Mouse (Mus musculus): ENCODE data around the gene Dnah1.

Dnah1 gene

GRCm38 (mm10) chr14:31316613-31317012 is 7.1 kb downstream of the Dnah1 start:
- DNase-seq, result no peak

GRCm38 (mm10) chr14:31313192-31313591 is 10.5 kb downstream of the Dnah1 start:
- no peak for DNase-seq

DNA sequence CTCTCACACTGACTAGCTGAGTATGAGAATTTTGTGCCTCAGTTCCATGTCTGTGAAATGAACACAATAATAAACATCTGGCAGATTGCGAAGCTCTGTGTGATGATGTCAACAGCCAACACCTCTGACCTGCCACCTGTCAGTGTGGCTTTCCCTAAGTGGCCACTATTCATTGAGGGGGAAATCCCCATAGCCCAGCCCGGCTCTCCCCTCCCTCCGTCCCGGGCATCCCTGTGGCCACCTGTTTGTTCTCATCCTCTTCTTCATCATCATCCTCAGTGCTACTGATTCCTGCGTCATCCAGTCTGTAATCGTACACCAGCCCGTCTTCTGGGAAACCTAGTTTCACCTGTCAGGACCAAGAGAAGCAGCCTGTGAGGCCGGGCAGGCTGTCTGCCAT is 38.0 kb downstream of the Dnah1 start:
- DNase-seq, result no peak

GRCm38 (mm10) chr14:31272164-31272563 is 51.5 kb downstream of the Dnah1 start:
- DNase-seq, result peak; percentile 75

DNA sequence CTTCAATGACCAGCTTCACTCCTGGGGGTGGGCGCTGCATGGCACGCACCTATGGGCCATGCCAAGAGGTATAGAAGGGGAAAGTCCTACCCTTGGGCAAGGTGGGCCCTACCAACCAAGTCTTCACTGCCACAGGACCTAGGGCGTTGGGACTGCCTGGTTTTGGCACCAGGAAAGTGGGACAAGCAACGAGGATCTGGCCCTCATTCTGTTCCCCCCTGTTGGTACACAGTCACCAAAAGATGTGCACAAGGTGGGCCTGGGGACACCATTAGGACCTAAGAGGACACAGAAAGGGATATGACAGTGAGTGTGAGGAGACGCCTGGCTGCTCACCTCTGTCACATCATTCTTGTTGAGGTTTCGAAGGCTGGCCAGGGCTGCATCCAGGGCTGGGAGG is 52.6 kb downstream of the Dnah1 start:
- no peak for DNase-seq

GRCm38 (mm10) chr14:31269456-31270100 is 54.1 kb downstream of the Dnah1 start:
- no peak for DNase-seq

- no peak for DNase-seq
Measured at GRCm38 (mm10) chr14:31268301-31269001, 55.2 kb downstream of the Dnah1 start.

GRCm38 (mm10) chr14:31267649-31268048 is 56.0 kb downstream of the Dnah1 start:
- DNase-seq, result no peak

DNA sequence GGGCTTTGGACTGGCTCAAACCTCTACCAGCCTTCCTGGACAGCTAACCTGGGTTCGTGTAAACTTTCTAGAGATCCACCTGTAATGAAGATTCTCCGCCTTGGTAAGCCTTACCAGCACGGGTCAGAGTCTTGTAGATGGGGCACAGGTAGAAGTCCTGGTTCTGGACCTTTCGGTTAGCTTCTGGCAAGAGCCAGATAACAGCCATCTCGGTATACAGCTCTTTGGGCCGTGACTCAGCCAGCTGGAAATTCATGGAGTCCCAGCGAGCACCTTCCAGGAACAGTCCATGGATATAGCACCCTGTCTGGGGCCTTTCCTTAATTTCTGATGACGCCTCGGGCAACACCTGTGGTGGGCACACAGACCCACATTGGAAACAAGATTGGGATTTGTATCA is 62.8 kb downstream of the Dnah1 start:
- DNase-seq, result no peak

GRCm38 (mm10) chr14:31260374-31260773 is 63.3 kb downstream of the Dnah1 start:
- no peak for DNase-seq

DNA sequence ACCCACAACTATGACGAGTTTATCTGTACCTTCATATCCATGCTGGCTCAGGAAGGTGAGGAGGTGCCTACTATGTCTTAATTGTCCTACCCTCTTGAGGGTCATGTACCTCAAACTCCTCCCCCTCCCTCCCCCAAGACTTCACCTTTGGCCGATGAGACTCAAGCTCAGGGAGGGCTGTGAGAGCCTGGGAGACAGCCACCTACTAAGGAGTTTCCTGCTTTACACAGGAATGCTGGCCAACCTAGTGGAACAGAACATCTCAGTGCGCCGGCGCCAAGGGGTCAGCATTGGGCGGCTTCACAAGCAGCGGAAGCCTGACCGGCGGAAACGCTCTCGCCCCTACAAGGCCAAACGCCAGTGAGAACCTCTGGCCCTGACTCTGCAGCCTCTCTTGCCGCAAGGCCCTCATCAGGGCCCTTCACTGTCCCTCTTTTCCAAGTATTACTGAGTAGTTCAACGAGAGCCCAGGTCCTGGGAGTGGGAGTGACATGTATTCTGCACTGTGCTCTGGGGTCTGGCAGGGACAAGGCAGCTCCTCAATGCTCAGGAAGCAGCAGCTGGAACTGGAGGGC is 65.1 kb downstream of the Dnah1 start:
- no peak for DNase-seq

GRCm38 (mm10) chr14:31252091-31252490 is 71.6 kb downstream of the Dnah1 start:
- DNase-seq, result no peak

- DNase-seq, result no peak
Measured at GRCm38 (mm10) chr14:31251626-31252025, 72.1 kb downstream of the Dnah1 start.

DNA sequence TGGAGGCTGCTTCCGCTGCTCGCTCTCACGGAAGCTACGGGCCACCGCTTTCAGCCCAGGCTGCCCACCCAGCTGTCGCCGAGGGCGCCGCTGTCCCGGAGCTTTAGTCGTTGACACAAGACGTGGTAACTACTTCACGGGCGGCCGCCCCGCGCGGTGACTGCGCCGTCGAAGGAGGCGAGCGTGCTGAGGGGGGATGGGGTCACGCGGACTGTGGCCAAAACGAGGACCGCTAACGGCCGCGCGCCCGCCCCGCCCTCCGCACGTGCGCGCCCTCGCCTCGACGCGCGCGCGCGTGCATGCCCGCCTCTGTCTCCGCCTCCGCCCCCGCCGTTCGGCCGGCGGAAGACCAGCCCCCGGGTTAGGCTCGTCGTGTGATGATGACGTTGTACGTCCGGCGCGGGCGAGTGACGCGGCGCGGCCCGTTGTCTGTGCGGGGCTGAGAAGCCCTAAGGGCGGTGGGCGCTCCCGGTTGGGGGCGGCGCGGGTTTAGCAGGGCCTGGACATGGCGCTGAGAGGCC is 72.6 kb downstream of the Dnah1 start, which contains the start of the genes Phf7 and Bap1:
Gene Phf7, minus strand, starts transcription at position 234 of the 521 bp plus-strand sequence.
Gene Bap1, plus strand, starts transcription at position 367 of the 521 bp plus-strand sequence.
- peak; percentile 95 for DNase-seq

GRCm38 (mm10) chr14:31250222-31251083 is 73.2 kb downstream of the Dnah1 start:
- DNase-seq, result no peak

DNA sequence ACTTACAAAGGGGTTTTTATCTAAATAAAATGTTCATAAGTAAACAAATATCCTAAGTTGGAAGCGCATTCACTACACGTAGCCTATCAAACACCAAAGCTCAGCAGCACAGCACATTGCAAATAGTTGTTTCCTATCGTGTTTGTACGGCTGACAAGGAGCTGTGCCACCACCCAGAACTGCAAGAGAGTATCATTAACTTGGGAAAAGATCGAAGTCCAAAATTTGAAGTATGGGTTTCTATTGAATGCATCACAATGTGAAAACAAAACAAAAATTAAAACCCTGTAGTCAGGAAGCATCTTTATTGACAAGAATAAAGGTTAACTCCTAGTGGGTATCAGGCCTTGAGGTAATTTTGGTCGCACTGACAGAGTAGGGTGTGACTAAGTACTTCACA is 75.3 kb downstream of the Dnah1 start:
- DNase-seq, result no peak

DNA sequence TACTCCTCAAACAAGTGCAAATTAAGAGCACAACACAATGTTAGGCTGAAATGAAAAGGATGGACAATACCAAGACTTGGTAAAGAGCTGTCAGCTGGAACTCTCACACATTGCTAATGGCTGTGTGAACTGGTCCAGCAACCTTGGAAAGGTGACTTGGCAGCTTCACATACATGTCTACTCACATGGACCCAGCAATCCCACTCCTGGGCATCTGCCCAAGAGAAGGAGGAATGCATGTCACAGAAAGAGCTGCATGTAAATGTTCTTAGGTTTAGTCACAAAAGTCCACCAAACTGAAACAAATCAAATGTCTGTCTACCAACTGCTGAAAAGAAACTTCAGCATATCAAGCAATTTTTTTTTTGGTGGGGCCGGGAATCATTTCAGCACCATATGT is 77.8 kb downstream of the Dnah1 start:
- no peak for DNase-seq

DNA sequence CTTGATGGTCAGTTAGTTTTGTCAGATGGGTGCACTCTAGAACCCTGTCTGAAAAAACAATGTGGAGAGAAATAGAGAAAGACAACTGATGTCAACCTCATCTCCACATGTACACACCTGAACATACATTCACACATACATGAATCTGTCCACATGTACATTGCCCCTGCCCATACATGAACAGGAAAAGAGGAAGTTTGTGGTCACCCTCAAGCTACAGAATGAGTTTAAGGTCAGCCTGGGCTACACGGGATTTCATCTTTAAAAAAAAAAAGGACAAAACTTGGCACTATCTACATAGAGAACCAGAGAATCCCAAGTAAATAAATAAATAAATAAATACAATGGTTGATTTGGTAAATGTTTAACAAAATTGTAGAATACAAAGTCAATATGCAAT is 78.9 kb downstream of the Dnah1 start:
- DNase-seq, result no peak

DNA sequence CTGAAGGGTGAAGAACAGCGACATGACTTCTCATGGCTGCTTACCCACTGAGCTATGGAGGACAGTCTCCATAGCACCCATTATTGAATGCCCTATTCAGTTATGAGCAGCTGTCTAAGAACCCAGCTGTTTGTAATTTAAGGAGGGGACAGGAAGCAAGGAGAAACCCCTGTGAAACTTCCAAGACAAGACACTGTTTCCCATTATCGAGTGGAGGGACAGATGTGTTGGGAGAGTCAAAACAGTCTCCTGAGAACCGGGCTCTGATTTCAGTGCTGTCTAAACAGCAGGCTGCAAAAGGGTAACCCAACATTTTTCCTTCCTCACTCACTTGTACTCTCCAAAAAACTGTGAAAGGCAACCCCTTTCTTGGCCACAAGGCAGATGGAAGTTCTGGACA is 83.2 kb downstream of the Dnah1 start:
- no peak for DNase-seq

DNA sequence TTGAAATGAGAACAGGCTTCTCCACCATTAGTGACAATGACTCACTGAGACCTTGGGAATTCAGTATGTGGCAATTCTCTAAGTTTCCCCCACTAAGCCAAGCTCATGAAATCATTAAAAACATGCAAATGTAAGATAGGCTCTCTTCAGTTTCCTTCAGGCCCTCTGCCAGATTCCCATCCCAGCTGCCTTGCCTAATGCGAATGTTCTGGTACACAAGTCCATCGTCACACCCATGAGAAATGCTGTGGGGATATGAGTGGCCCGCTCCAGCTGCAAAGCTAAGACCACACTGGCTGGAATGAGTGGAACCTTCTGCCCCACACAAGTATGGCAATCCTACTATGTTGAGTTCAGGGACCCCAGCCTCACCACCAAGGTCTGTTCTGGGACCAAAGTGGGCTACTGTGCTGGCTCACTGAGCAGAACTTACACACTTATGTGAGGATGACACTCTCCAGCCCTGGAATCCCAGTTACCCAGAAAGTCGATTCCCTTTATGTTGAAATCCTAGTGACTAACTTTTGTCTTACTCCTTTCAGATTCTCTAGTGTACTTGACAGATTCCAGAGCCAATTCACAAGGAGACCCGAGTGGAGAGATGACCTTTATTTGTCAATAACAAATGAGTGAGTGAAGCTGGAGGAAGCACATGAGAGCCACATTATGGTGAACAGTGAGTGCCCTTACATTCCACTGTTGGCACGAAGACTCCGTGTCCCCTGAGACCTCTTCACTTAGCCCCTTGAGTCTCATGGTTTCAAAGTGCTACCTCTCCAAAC is 86.4 kb downstream of the Dnah1 start:
- DNase-seq, result no peak

DNA sequence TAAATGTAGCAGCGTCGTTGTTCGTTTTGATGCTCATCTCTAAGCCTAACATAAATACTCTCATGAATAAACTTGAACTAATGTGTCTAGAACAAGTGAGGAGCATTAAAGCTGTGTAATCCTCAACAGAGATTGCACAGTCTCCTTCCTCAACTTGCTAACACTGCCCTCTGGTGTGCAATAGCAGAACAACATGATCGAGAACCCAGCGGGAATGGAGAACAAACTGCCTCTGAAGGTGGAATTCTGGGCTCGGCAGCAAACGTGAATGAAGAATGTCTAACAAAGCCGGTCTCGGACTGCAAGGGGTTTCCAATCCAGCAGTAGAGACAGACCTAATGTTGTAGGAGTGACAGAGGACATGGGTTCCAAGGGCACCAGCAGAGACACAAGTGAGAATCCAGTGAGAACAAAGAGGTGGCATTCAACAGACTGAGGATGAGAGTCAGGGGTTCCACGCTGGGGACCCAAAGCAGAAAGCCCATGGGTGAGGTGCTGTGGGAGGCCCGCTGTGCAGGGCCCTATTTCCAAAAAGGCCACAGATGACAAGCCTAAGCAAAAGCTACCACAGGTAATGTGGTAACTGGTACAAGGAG is 89.6 kb downstream of the Dnah1 start:
- DNase-seq, result peak; percentile 84
